In the genomic region with DNA sequence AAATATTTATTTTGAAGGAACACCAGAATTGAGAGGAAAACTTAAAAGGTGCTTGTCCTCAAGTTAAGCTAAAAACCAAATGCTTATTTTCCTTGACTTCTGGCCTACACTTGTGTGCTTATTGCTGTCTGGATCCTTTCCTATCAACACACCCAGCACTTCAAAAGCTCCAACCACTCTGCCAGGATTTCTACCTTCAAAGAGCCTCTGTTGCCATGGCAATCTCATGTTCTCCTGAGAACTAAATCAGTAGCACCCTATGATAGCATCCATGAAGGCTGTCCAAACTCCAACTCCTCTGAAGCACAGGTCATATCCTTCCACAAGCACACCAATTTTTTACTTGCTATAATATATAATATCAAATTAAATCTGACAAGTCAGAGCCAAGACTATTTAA, we compare ENCODE assay signal across 11 mouse cellular contexts. TPM values are rescaled to one million over a fixed set of nuclear protein-coding genes. Genes with fewer than 3 reads are reported as not detected.
DNase-seq lines count a peak whose midpoint lies in the region; ATAC-seq and TF ChIP-seq lines count a peak whose summit lies in the region.
"Had no signal": no experiment of that assay in that cellular context is flagged by ENCODE, and none has a peak within 500 bp of the region (broad histone marks: within the 10 kb centered on the region; RNA-seq: fewer than 3 reads in every experiment).

No protein-coding gene starts in this region.

- no peak overlapping the region for H3K9ac ChIP-seq in forebrain, embryonic 15.5 days (replicated peaks)
- H3K9ac ChIP-seq: forebrain, embryonic 13.5 days; hindbrain, embryonic 12.5 days; lung, embryonic 15.5 days had no signal

- TF ChIP-seq CTCF in kidney, adult 2 months (conservative IDR thresholded peaks at IDR 0.05; ENCODE audit: insufficient read depth, insufficient read length, low read depth, low read length), result no peak

- no peak for TF ChIP-seq POLR2A in kidney, adult 2 months (IDR thresholded peaks at IDR 0.05; ENCODE audit: low read depth, low read length)

- H3K27ac ChIP-seq in kidney, adult 2 months (ENCODE audit: insufficient read depth, low read depth, low read length), result no peak overlapping the region
- no peak overlapping the region for H3K27ac ChIP-seq in forebrain, embryonic 15.5 days (replicated peaks)
- H3K27ac ChIP-seq: forebrain, embryonic 13.5 days; hindbrain, embryonic 12.5 days; lung, embryonic 15.5 days had no signal

- no peaks in the 10 kb centered on the region for H3K27me3 ChIP-seq in kidney, adult 2 months (replicated peaks; ENCODE audit: control insufficient read depth, insufficient read depth, low read length)
- no peaks in the 10 kb centered on the region for H3K27me3 ChIP-seq in forebrain, embryonic 15.5 days
- H3K27me3 ChIP-seq: forebrain, embryonic 13.5 days; hindbrain, embryonic 12.5 days; lung, embryonic 15.5 days had no signal

- H3K9me3 ChIP-seq in forebrain, embryonic 15.5 days, result no peaks in the 10 kb centered on the region
- H3K9me3 ChIP-seq: forebrain, embryonic 13.5 days; hindbrain, embryonic 12.5 days; lung, embryonic 15.5 days had no signal

- no peak overlapping the region for H3K4me3 ChIP-seq in kidney, adult 2 months (ENCODE audit: insufficient read depth, low read depth, low read length)
- no peak overlapping the region for H3K4me3 ChIP-seq in forebrain, embryonic 15.5 days
- H3K4me3 ChIP-seq: forebrain, embryonic 13.5 days; hindbrain, embryonic 12.5 days; lung, embryonic 15.5 days had no signal

- H3K4me2 ChIP-seq in forebrain, embryonic 15.5 days (replicated peaks), result no peak overlapping the region
- H3K4me2 ChIP-seq: forebrain, embryonic 13.5 days; hindbrain, embryonic 12.5 days; lung, embryonic 15.5 days had no signal

- no peak for ATAC-seq in forebrain, embryonic 15.5 days (replicated peaks)
- ATAC-seq: forebrain, embryonic 13.5 days had no signal

- no peaks in the 10 kb centered on the region for H3K36me3 ChIP-seq in kidney, adult 2 months (ENCODE audit: control insufficient read depth, insufficient read depth, low read length)
- H3K36me3 ChIP-seq in forebrain, embryonic 15.5 days, result no peaks in the 10 kb centered on the region
- H3K36me3 ChIP-seq: hindbrain, embryonic 12.5 days; lung, embryonic 15.5 days had no signal

- H3K4me1 ChIP-seq in kidney, adult 2 months (ENCODE audit: control insufficient read depth, insufficient read depth, low read length), result no peaks in the 10 kb centered on the region; the same call in 1 of the 2 replicates
- H3K4me1 ChIP-seq in forebrain, embryonic 15.5 days, result peaks cover 7% of the 10 kb centered on the region

- peak; percentile 23 for DNase-seq in adrenal gland, adult 2 months
- DNase-seq in adrenal gland, adult 18-20 months (ENCODE audit: low spot score in 2 of 2), result no peak
- DNase-seq in kidney, adult 2 months, result peak; percentile 12
- DNase-seq in kidney, adult 8-10 months, result no peak
- DNase-seq in right cerebral cortex, adult 2 months (ENCODE audit: low spot score in 2 of 2), result peak; percentile 34 to 37
- no peak for DNase-seq in right cerebral cortex, postnatal 25 days
- peak; percentile 65 for DNase-seq in telencephalon, adult 2 months (ENCODE audit: low read depth, low spot score)

RNA-seq across cellular contexts. Expression of a gene that starts 27.5 kb away (rescaled TPM):
- 10 to 100 TPM; 81.1 to 97.5 TPM for total RNA-seq in adrenal gland, adult 2 months (2021)
- 50.2 and 52.2 TPM in 2 replicates for polyA plus RNA-seq in adrenal gland, adult 2 months (2012; rRNA removed)
- 10 to 100 TPM; 67.2 to 68.1 TPM for total RNA-seq in adrenal gland, adult 18-20 months (2021)
- polyA plus RNA-seq in kidney, adult 2 months (2012; rRNA removed), result 50.0 and 59.9 TPM in 2 replicates
- 59.4 and 62.7 TPM in 2 replicates for polyA plus RNA-seq in forebrain, embryonic 15.5 days (2015; fragmentation: Nextera tagmentation; extraction: Ambion mirVana)

Comparison
In these comparisons a context has a peak if more than half of its experiments do, and no peak if none do; other contexts are left out.
1. DNase-seq: peak in adrenal gland, adult 2 months (single experiment), kidney, adult 2 months (single experiment), right cerebral cortex, adult 2 months (2 of 2) and telencephalon, adult 2 months (single experiment); none in adrenal gland, adult 18-20 months (0 of 2), kidney, adult 8-10 months (0 of 2) and right cerebral cortex, postnatal 25 days (single experiment).